Mouse (Mus musculus): ENCODE measurements around the gene Fau.

Fau gene

GRCm38 (mm10) chr19:6046294-6047153 is 11.1 kb upstream of the Fau start, which contains the start of gene Syvn1:
Gene Syvn1, plus strand, starts transcription at chr19:6046576.
- peak; percentile 91 for DNase-seq

- DNase-seq = no peak
Measured at GRCm38 (mm10) chr19:6047154-6047898, 10.3 kb upstream of the Fau start.

GRCm38 (mm10) chr19:6047899-6048166 is 9.8 kb upstream of the Fau start:
- DNase-seq = peak; percentile 17

GRCm38 (mm10) chr19:6048681-6049410 is 8.8 kb upstream of the Fau start:
- no peak for DNase-seq

- no peak for DNase-seq
Measured at GRCm38 (mm10) chr19:6052516-6052915, 5.1 kb upstream of the Fau start.

- no peak for DNase-seq
Measured at GRCm38 (mm10) chr19:6054296-6054695, 3.3 kb upstream of the Fau start.

- no peak for DNase-seq
Measured at GRCm38 (mm10) chr19:6056696-6057095, 948 bp upstream of the Fau start.

GRCm38 (mm10) chr19:6058513-6058912 is 869 bp downstream of the Fau start:
- no peak for DNase-seq

GRCm38 (mm10) chr19:6058966-6059365 is 1.3 kb downstream of the Fau start:
- no peak for DNase-seq

GRCm38 (mm10) chr19:6061021-6061533 is 3.4 kb downstream of the Fau start, which contains the start of gene Znhit2:
Gene Znhit2, plus strand, starts transcription at chr19:6061192.
- DNase-seq = peak; percentile 92

GRCm38 (mm10) chr19:6061641-6062302 is 4.1 kb downstream of the Fau start:
- DNase-seq = peak; percentile 77

- no peak for DNase-seq
Measured at GRCm38 (mm10) chr19:6062418-6062817, 4.8 kb downstream of the Fau start.

GRCm38 (mm10) chr19:6063081-6063480 is 5.4 kb downstream of the Fau start:
- DNase-seq = no peak

GRCm38 (mm10) chr19:6066571-6066970 is 8.9 kb downstream of the Fau start:
- no peak for DNase-seq

- DNase-seq = peak; percentile 96
Measured at GRCm38 (mm10) chr19:6067011-6067723, 9.5 kb downstream of the Fau start.

GRCm38 (mm10) chr19:6067724-6068415 is 10.2 kb downstream of the Fau start, which contains the start of gene Tm7sf2:
Gene Tm7sf2, minus strand, starts transcription at chr19:6068373.
- peak; percentile 89 for DNase-seq

- DNase-seq = peak; percentile 77
Measured at GRCm38 (mm10) chr19:6068951-6069350, 11.3 kb downstream of the Fau start.

GRCm38 (mm10) chr19:6069851-6070250 is 12.2 kb downstream of the Fau start:
- no peak for DNase-seq

- DNase-seq = peak; percentile 19
Measured at GRCm38 (mm10) chr19:6070571-6071250, 13.1 kb downstream of the Fau start.

- no peak for DNase-seq
Measured at GRCm38 (mm10) chr19:6071261-6071660, 13.6 kb downstream of the Fau start.

- DNase-seq = no peak
Measured at GRCm38 (mm10) chr19:6073889-6074288, 16.2 kb downstream of the Fau start.
